Mouse (Mus musculus) MEL (cell line): ENCODE measurements around the gene Dscam.

Experiments used
- CTCF ChIP-seq, 3 experiments: IDR thresholded peaks in 2 of 3; conservative IDR thresholded peaks in 1 of 3; 2 replicates each; pipeline ENCODE4 v1.5.1; 2011 to 2012; ENCODE audit warnings: low read length in 3 of 3, low read depth in 2 of 3, mild to moderate bottlenecking in 2 of 3, improper control_type of control experiment in 1 of 3, inconsistent platforms in 1 of 3, mixed read lengths in 1 of 3, moderate library complexity in 1 of 3; ENCODE audit not compliant: control insufficient read depth in 1 of 3, insufficient read depth in 1 of 3, poor library complexity in 1 of 3, severe bottlenecking in 1 of 3
- NRF1 ChIP-seq: IDR thresholded peaks from 2 replicates; pipeline ENCODE4 v1.6.1; 2014; ENCODE audit warnings: low read depth, mild to moderate bottlenecking, inconsistent platforms, low read length, improper control_type of control experiment, moderate library complexity; ENCODE audit not compliant: poor library complexity, insufficient read depth, severe bottlenecking
- POLR2A ChIP-seq, 2 experiments: IDR thresholded peaks; 2 replicates each; pipeline ENCODE4 v1.6.1; 2011 to 2012; ENCODE audit warnings: low read length in 2 of 2, mild to moderate bottlenecking in 2 of 2, control low read depth in 1 of 2, improper control_type of control experiment in 1 of 2, low read depth in 1 of 2, moderate library complexity in 1 of 2; ENCODE audit not compliant: control insufficient read depth in 1 of 2, insufficient read depth in 1 of 2, poor library complexity in 1 of 2

- TF ChIP-seq NRF1 (no peak), CTCF (IDR thresholded peaks at IDR 0.05 in 2 of 3, conservative IDR thresholded peaks at IDR 0.05 in 1 of 3; ENCODE audit: control insufficient read depth in 1 of 3, insufficient read depth in 1 of 3, low read depth in 2 of 3, low read length in 3 of 3, poor library complexity in 1 of 3, severe bottlenecking in 1 of 3) (no peak), POLR2A (IDR thresholded peaks at IDR 0.05; ENCODE audit: control insufficient read depth in 1 of 2, insufficient read depth in 1 of 2, low read depth in 1 of 2, low read length in 2 of 2, poor library complexity in 1 of 2) (no peak)
Observed at GRCm38 (mm10) chr16:96556621-96557020, 613.9 kb downstream of the Dscam start.
